Mouse (Mus musculus) MEL (cell line): ENCODE measurements around the gene Vpreb3. TPM values are rescaled to one million over a fixed set of nuclear protein-coding genes. Genes with fewer than 3 reads are reported as not detected.

Experiments used
- DNase-seq: peaks from one replicate; pipeline ENCODE4 v3.0.0; 2011; ENCODE audit warnings: low read depth, low spot score
- H3K27ac ChIP-seq: 2 replicates; pipeline ENCODE4 v1.5.1; 2012; ENCODE audit warnings: low read depth, mild to moderate bottlenecking, control low read depth, low read length, moderate library complexity; ENCODE audit not compliant: control insufficient read depth
- H3K27me3 ChIP-seq, 2 experiments: fragments of 150-350 bp in 1 of 2; sonication (generic) in 1 of 2; 2 replicates each; pipeline ENCODE4 v1.6.1; 2012; ENCODE audit warnings: low read length in 2 of 2, mild to moderate bottlenecking in 2 of 2, improper control_type of control experiment in 1 of 2, moderate library complexity in 1 of 2; ENCODE audit not compliant: insufficient read depth in 2 of 2, control insufficient read depth in 1 of 2
- H3K36me3 ChIP-seq, 2 experiments: 2 replicates each; pipeline ENCODE4 v1.6.1; 2012 to 2014; ENCODE audit warnings: low read length in 2 of 2, improper control_type of control experiment in 1 of 2, inconsistent platforms in 1 of 2, mild to moderate bottlenecking in 1 of 2; ENCODE audit not compliant: insufficient read depth in 2 of 2, control insufficient read depth in 1 of 2
- H3K4me1 ChIP-seq, 2 experiments: fragments of 150-350 bp in 1 of 2; sonication (generic) in 1 of 2; 2 replicates each; pipeline ENCODE4 v1.6.1; 2012; ENCODE audit warnings: low read length in 2 of 2, improper control_type of control experiment in 1 of 2, mild to moderate bottlenecking in 1 of 2; ENCODE audit not compliant: insufficient read depth in 2 of 2, control insufficient read depth in 1 of 2
- H3K4me3 ChIP-seq, 2 experiments: fragments of 150-350 bp in 1 of 2; sonication (generic) in 1 of 2; 2 replicates each; pipeline ENCODE4 v1.5.1; 2012; ENCODE audit warnings: low read depth in 2 of 2, low read length in 2 of 2, mild to moderate bottlenecking in 2 of 2, moderate library complexity in 2 of 2, control low read depth in 1 of 2, improper control_type of control experiment in 1 of 2; ENCODE audit not compliant: control insufficient read depth in 1 of 2, insufficient read depth in 1 of 2
- H3K79me2 ChIP-seq: 2 replicates; pipeline ENCODE4 v1.6.1; 2012; ENCODE audit warnings: mild to moderate bottlenecking, low read length, moderate library complexity; ENCODE audit not compliant: control insufficient read depth, poor library complexity, insufficient read depth
- H3K9ac ChIP-seq: 2 replicates; pipeline ENCODE4 v1.6.1; 2012; ENCODE audit warnings: low read depth, mild to moderate bottlenecking, control low read depth, low read length, moderate library complexity; ENCODE audit not compliant: control insufficient read depth, poor library complexity, severe bottlenecking
- H3K9me3 ChIP-seq: fragments of 150-350 bp; sonication (generic); replicated peaks from 2 replicates; pipeline ENCODE4 v1.6.1; 2012; ENCODE audit warnings: mild to moderate bottlenecking, low read length, improper control_type of control experiment, moderate library complexity; ENCODE audit not compliant: insufficient read depth
- BHLHE40 ChIP-seq: IDR thresholded peaks from 2 replicates; pipeline ENCODE4 v1.6.1; 2012; ENCODE audit warnings: low read depth, mild to moderate bottlenecking, inconsistent platforms, low read length, improper control_type of control experiment, borderline replicate concordance
- CHD1 ChIP-seq: IDR thresholded peaks from 2 replicates; pipeline ENCODE4 v1.6.1; 2012; ENCODE audit warnings: low read depth, mild to moderate bottlenecking, inconsistent platforms, low read length, improper control_type of control experiment
- CHD2 ChIP-seq: IDR thresholded peaks from 2 replicates; pipeline ENCODE4 v1.6.1; 2011; ENCODE audit warnings: low read length, improper control_type of control experiment
- E2F4 ChIP-seq: IDR thresholded peaks from 2 replicates; pipeline ENCODE4 v1.6.1; 2011; ENCODE audit warnings: low read depth, low read length, improper control_type of control experiment, borderline replicate concordance
- ELF1 ChIP-seq: IDR thresholded peaks from 2 replicates; pipeline ENCODE4 v1.6.1; 2014; ENCODE audit warnings: low read depth, mild to moderate bottlenecking, inconsistent platforms, low read length, improper control_type of control experiment, moderate library complexity
- EP300 ChIP-seq, 2 experiments: IDR thresholded peaks; 2 replicates each; pipeline ENCODE4 v1.6.1; 2011; ENCODE audit warnings: improper control_type of control experiment in 2 of 2, low read length in 2 of 2, low read depth in 1 of 2, mild to moderate bottlenecking in 1 of 2
- ETS1 ChIP-seq: IDR thresholded peaks from 2 replicates; pipeline ENCODE4 v1.6.1; 2012; ENCODE audit warnings: low read depth, mild to moderate bottlenecking, inconsistent platforms, low read length, improper control_type of control experiment, moderate library complexity
- GATA1 ChIP-seq: IDR thresholded peaks from 2 replicates; pipeline ENCODE4 v1.6.1; 2011; ENCODE audit warnings: low read depth, low read length, improper control_type of control experiment
- KAT2A ChIP-seq: conservative IDR thresholded peaks from 2 replicates; pipeline ENCODE4 v1.6.1; 2012; ENCODE audit warnings: low read depth, low read length, improper control_type of control experiment, inconsistent platforms
- MAFK ChIP-seq: IDR thresholded peaks from 2 replicates; pipeline ENCODE4 v1.6.1; 2011; ENCODE audit warnings: low read depth, mild to moderate bottlenecking, low read length, improper control_type of control experiment, borderline replicate concordance
- MAZ ChIP-seq: IDR thresholded peaks from 2 replicates; pipeline ENCODE4 v1.6.1; 2012; ENCODE audit warnings: low read depth, mild to moderate bottlenecking, inconsistent platforms, low read length, improper control_type of control experiment
- MEF2A ChIP-seq: IDR thresholded peaks from 2 replicates; pipeline ENCODE4 v1.6.1; 2014; ENCODE audit warnings: low read depth, mild to moderate bottlenecking, inconsistent platforms, low read length, improper control_type of control experiment; ENCODE audit not compliant: poor library complexity, insufficient replicate concordance, severe bottlenecking; ENCODE audit errors: extremely low read depth
- NRF1 ChIP-seq: IDR thresholded peaks from 2 replicates; pipeline ENCODE4 v1.6.1; 2014; ENCODE audit warnings: low read depth, mild to moderate bottlenecking, inconsistent platforms, low read length, improper control_type of control experiment, moderate library complexity; ENCODE audit not compliant: poor library complexity, insufficient read depth, severe bottlenecking
- POLR2A ChIP-seq, 2 experiments: IDR thresholded peaks; 2 replicates each; pipeline ENCODE4 v1.6.1; 2011 to 2012; ENCODE audit warnings: low read length in 2 of 2, mild to moderate bottlenecking in 2 of 2, control low read depth in 1 of 2, improper control_type of control experiment in 1 of 2, low read depth in 1 of 2, moderate library complexity in 1 of 2; ENCODE audit not compliant: control insufficient read depth in 1 of 2, insufficient read depth in 1 of 2, poor library complexity in 1 of 2
- POLR2AphosphoS5 ChIP-seq: IDR thresholded peaks from 2 replicates; pipeline ENCODE4 v1.6.1; 2012; ENCODE audit warnings: low read depth, borderline replicate concordance, mild to moderate bottlenecking, inconsistent platforms, low read length, moderate library complexity, mixed read lengths
- SMC3 ChIP-seq: IDR thresholded peaks from 2 replicates; pipeline ENCODE4 v1.6.1; 2011; ENCODE audit warnings: low read depth, low read length, improper control_type of control experiment
- TCF12 ChIP-seq: IDR thresholded peaks from 2 replicates; pipeline ENCODE4 v1.6.1; 2014; ENCODE audit warnings: low read depth, mild to moderate bottlenecking, inconsistent platforms, low read length, improper control_type of control experiment, moderate library complexity
- UBTF ChIP-seq: IDR thresholded peaks from 2 replicates; pipeline ENCODE4 v1.6.1; 2012; ENCODE audit warnings: low read depth, mild to moderate bottlenecking, inconsistent platforms, low read length, improper control_type of control experiment, moderate library complexity, borderline replicate concordance; ENCODE audit not compliant: insufficient read depth
- ZKSCAN1 ChIP-seq: IDR thresholded peaks from 2 replicates; pipeline ENCODE4 v1.6.1; 2012; ENCODE audit warnings: low read depth, mild to moderate bottlenecking, inconsistent platforms, low read length, improper control_type of control experiment, moderate library complexity
- polyA plus RNA-seq, 2 experiments: library from polyadenylated mRNA; stranded (reverse) in 1 of 2; unstranded in 1 of 2; fragments of >175 nt in 1 of 2; fragments of >200 nt in 1 of 2; gene quantifications; 2 replicates each; pipeline versions ENCODE4 v1.2.1 to v1.2.4; 2012; ENCODE audit warnings: low replicate concordance in 2 of 2, low read depth in 1 of 2; ENCODE audit not compliant: insufficient read length in 2 of 2, insufficient read depth in 1 of 2, missing spikeins in 1 of 2
- total RNA-seq: library from RNA; depleted of rRNA; stranded (reverse); fragments of 300-350 nt; gene quantifications from 2 replicates; pipeline ENCODE4 v1.2.3, GENCODE M21; 2012

Gene Vpreb3
- total and polyA plus RNA-seq, 3 experiments: 0.27 to 0.88 TPM; not detected in 1

DNA sequence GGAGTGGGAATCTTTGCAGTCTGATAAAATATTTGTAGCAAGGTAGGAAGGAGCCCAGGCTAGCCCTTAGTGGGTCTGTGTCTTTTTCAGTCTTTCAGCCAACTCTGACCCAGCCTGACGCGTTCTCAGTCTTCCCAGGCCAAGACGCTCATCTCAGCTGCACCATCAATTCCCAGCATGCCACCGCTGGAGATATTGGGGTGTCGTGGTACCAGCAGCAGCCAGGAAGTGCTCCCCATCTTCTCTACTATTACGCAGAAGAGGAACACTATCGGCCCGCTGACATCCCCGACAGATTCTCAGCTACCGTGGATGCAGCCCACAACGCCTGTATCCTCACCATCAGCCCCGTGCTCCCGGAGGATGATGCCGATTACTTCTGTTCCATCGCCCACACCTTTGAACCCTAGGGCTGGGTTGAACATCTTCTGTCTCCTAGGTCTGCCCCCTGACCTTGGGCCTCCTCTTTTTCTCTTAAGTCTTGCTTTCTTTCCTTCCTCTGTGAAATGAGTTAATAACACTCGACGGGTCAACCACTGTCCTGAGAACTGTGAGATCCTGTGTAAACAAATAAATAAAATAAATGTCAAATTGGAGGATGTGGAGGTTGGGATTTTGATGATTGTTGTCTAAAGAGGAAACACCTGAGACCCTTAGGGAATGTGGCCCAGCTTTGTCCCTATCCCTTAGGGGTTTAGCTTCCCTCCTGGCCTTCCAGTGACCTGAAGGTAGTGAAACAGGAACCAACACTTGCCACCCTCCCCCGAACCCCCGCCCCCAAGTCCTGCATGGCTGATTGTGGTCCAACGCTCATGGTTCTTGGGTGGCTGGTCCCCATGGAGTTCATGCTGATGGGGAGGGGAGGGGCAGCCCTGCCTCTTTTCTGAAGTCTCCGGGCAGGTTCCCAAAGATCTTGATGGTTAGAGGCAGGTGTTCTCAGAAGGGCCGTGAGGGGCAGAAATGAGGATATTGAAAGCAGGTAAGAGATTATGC lies 6.5 kb downstream of the Vpreb3 start:
- Histone ChIP-seq H3K27me3 (peaks cover 0 to 9% of the 10 kb centered on the region in 2 experiments; a peak in 3 of 4 replicates), H3K27ac (no peak overlapping the region), H3K4me3 (no peak overlapping the region), H3K9me3 (no peaks in the 10 kb centered on the region), H3K4me1 (no peaks in the 10 kb centered on the region; a peak in 1 of 4 replicates), H3K36me3 (peaks cover 0 to 2% of the 10 kb centered on the region in 2 experiments; a peak in 2 of 4 replicates), H3K9ac (no peak overlapping the region), H3K79me2 (no peaks in the 10 kb centered on the region)
- no peak for DNase-seq
- TF ChIP-seq CHD1: no peak
- TF ChIP-seq KAT2A: no peak
- TF ChIP-seq NRF1: no peak
- TF ChIP-seq MAFK: no peak
- no peak for TF ChIP-seq UBTF
- TF ChIP-seq ETS1: no peak
- TF ChIP-seq BHLHE40: no peak
- TF ChIP-seq POLR2A (IDR thresholded peaks at IDR 0.05; ENCODE audit: control insufficient read depth in 1 of 2, insufficient read depth in 1 of 2, low read depth in 1 of 2, low read length in 2 of 2, poor library complexity in 1 of 2): no peak
- TF ChIP-seq SMC3: no peak
- TF ChIP-seq TCF12: no peak
- no peak for TF ChIP-seq MAZ
- TF ChIP-seq E2F4: no peak
- no peak for TF ChIP-seq ZKSCAN1
- no peak for TF ChIP-seq POLR2AphosphoS5
- no peak for TF ChIP-seq GATA1
- no peak for TF ChIP-seq EP300 (IDR thresholded peaks at IDR 0.05; ENCODE audit: low read depth in 1 of 2, low read length in 2 of 2)
- TF ChIP-seq ELF1: no peak
- TF ChIP-seq MEF2A: no peak
- TF ChIP-seq CHD2: no peak
